Mouse (Mus musculus) liver, postnatal 0 days (tissue): ENCODE data around the gene Tmem165.

Experiments
- CTCF ChIP-seq: sonication (generic); IDR thresholded peaks from 2 replicates; pipeline ENCODE4 v1.5.1; 2016; ENCODE audit warnings: antibody characterized with exemption, low read depth
- EP300 ChIP-seq: IDR thresholded peaks from 2 replicates; pipeline ENCODE4 v1.6.1; 2016; ENCODE audit warnings: antibody characterized with exemption, low read depth, mild to moderate bottlenecking

GRCm38 (mm10) chr5:76183750-76184261 lies at the start of gene Tmem165:
- TF ChIP-seq CTCF (no peak), EP300 (no peak)
